Mouse (Mus musculus): Measurements from ENCODE around the gene Tmem135. TPM values are rescaled to one million over a fixed set of nuclear protein-coding genes. Genes with fewer than 3 reads are reported as not detected.

Tmem135 gene
- polyA plus RNA-seq, 1 experiment: 47.6 TPM

DNA sequence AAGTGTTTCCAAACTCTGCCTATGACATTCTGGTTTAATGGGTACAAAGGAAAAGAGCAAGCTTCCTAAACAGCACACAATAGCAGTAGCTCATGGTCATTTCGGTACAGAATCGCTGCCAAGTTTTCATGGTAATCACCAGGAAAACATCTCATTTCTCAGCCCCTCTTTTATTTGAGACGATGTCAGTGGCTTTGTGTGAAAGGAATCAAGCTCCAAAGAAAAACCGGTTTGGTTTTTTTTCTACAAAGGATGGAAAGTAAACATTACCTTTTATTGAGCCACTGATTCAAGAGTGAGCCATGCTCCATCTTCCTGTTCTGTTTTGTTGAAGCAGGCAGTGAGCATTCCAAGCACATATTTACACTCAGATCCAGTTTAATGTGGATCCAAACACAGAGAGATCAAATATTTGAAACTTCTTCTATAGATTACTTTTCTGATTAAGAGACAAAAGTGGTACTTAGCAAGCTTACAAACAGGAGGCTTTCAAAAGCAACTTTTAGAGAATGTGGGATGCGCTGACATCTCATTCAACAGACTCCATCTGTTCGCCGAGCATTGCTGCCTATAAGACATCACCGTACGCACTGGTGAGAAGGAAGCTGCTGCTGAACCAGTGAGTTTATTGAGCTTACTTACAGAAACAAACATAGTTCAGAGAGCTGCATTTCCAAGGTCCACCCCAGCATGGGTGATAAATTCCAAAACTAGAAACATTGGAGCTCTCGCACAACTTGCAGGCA lies 38.7 kb downstream of the Tmem135 start:
- no peaks in the 10 kb centered on the region for H3K36me3 ChIP-seq (ENCODE audit: control insufficient read depth, insufficient read depth, low read length)
- no peak overlapping the region for H3K27ac ChIP-seq (ENCODE audit: control insufficient read depth, insufficient read depth, low read length)
- H3K4me1 ChIP-seq (replicated peaks; ENCODE audit: control insufficient read depth, insufficient read depth, low read length): no peaks in the 10 kb centered on the region
- no peak overlapping the region for H3K4me3 ChIP-seq (ENCODE audit: control insufficient read depth, insufficient read depth, low read length)
- no peaks in the 10 kb centered on the region for H3K27me3 ChIP-seq (ENCODE audit: control insufficient read depth, insufficient read depth, low read length)
- 94% methylated on average over 10 of the region's 10 CpGs for WGBS
- no peak for TF ChIP-seq POLR2A (IDR thresholded peaks at IDR 0.05; ENCODE audit: control insufficient read depth, extremely low read depth, insufficient read depth, low read length, poor library complexity)
- TF ChIP-seq CTCF (IDR thresholded peaks at IDR 0.05; ENCODE audit: borderline replicate concordance, control insufficient read depth, extremely low read depth, insufficient read depth, low read length, poor library complexity): no peak
- DNase-seq: no peak

DNA sequence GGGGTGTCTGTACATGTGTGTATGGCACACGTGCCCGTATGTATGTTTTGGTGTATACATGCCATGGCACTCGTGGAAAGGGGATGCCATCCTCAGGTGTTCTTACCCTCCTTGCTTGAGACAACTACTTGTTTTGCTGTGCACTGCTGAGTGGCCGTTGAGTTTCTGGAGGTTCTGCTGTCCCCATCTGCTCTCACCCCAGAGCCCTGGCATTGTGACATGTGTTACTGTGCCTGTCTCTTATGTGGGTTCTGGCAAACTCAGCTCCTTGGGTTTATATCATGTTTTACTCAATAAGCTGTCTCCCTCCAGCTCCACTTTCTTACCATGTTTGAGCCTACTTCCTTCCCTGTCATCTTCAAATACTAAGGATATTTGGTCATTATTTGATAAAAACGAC lies 40.0 kb downstream of the Tmem135 start:
- Histone ChIP-seq H3K27ac (ENCODE audit: control insufficient read depth, insufficient read depth, low read length) (no peak overlapping the region), H3K4me3 (ENCODE audit: control insufficient read depth, insufficient read depth, low read length) (no peak overlapping the region), H3K36me3 (ENCODE audit: control insufficient read depth, insufficient read depth, low read length) (no peaks in the 10 kb centered on the region), H3K27me3 (ENCODE audit: control insufficient read depth, insufficient read depth, low read length) (no peaks in the 10 kb centered on the region), H3K4me1 (replicated peaks; ENCODE audit: control insufficient read depth, insufficient read depth, low read length) (no peaks in the 10 kb centered on the region)
- no peak for TF ChIP-seq POLR2A (IDR thresholded peaks at IDR 0.05; ENCODE audit: control insufficient read depth, extremely low read depth, insufficient read depth, low read length, poor library complexity)
- no peak for TF ChIP-seq CTCF (IDR thresholded peaks at IDR 0.05; ENCODE audit: borderline replicate concordance, control insufficient read depth, extremely low read depth, insufficient read depth, low read length, poor library complexity)
- DNase-seq: no peak
- 94% methylated on average over 5 of the region's 5 CpGs for WGBS

DNA sequence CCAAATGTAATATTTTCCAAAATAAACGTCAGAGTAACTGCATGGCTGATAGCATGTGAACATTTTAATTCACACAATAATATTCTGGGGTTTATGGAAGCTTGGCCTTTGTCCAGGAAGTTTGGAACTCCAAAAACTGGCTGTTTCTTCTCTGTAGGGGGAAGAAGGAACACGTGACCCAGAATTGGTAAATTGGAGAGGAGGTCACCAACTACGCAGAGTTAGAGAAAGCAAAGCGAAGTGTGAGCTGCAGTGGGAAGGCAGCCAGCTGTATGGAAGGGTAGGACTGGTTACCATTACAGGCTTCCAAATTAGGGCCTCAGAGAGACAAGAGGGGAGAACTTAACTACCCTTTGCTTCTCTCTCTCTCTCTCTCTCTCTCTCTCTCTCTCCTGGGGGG lies 47.7 kb downstream of the Tmem135 start:
- TF ChIP-seq CTCF (IDR thresholded peaks at IDR 0.05; ENCODE audit: borderline replicate concordance, control insufficient read depth, extremely low read depth, insufficient read depth, low read length, poor library complexity) (no peak), POLR2A (IDR thresholded peaks at IDR 0.05; ENCODE audit: control insufficient read depth, extremely low read depth, insufficient read depth, low read length, poor library complexity) (no peak)
- Histone ChIP-seq H3K27me3 (ENCODE audit: control insufficient read depth, insufficient read depth, low read length) (no peaks in the 10 kb centered on the region), H3K36me3 (ENCODE audit: control insufficient read depth, insufficient read depth, low read length) (no peaks in the 10 kb centered on the region), H3K27ac (ENCODE audit: control insufficient read depth, insufficient read depth, low read length) (no peak overlapping the region), H3K4me3 (ENCODE audit: control insufficient read depth, insufficient read depth, low read length) (no peak overlapping the region), H3K4me1 (replicated peaks; ENCODE audit: control insufficient read depth, insufficient read depth, low read length) (no peaks in the 10 kb centered on the region)
- DNase-seq: no peak
- 83% methylated on average over 4 of the region's 4 CpGs for WGBS

DNA sequence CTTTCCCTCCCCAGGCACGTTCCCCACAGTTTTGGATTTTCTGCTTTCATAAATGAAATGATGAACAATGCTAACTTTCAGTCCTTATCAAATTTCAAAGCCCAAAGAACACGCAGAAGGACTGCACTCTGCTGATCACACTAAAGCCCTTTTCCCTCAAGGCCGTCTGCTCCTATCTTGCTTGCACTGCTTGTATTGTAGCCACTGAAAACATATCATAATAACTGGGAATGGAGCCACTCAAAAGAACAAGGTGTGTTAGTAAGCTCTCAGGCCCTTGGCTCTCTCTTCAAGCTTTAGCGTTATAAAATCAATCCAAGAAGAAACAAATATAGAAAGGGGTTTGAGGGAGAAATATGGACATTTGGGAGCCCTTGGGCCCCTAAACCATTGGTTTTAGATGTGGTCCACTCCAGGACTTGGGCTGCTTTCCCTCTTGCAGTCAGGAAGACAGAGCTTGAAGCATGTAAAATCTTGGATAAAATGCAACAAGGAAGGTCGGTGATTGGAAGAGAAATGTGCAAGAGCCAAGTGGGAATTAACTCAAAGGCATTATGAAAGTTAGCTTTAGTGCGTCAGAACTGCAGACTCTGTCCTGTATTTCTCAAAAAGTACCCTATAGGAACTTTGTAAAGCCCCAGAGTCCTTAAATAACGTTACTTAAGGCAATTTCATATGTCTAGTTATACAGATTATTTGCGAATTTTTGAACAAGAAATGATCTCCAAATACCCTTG lies 48.3 kb downstream of the Tmem135 start:
- Histone ChIP-seq H3K4me1 (replicated peaks; ENCODE audit: control insufficient read depth, insufficient read depth, low read length) (no peaks in the 10 kb centered on the region), H3K36me3 (ENCODE audit: control insufficient read depth, insufficient read depth, low read length) (no peaks in the 10 kb centered on the region), H3K4me3 (ENCODE audit: control insufficient read depth, insufficient read depth, low read length) (no peak overlapping the region), H3K27me3 (ENCODE audit: control insufficient read depth, insufficient read depth, low read length) (no peaks in the 10 kb centered on the region), H3K27ac (ENCODE audit: control insufficient read depth, insufficient read depth, low read length) (no peak overlapping the region)
- no peak for DNase-seq
- WGBS: 90% methylated on average over 8 of the region's 8 CpGs
- TF ChIP-seq POLR2A (IDR thresholded peaks at IDR 0.05; ENCODE audit: control insufficient read depth, extremely low read depth, insufficient read depth, low read length, poor library complexity): no peak
- no peak for TF ChIP-seq CTCF (IDR thresholded peaks at IDR 0.05; ENCODE audit: borderline replicate concordance, control insufficient read depth, extremely low read depth, insufficient read depth, low read length, poor library complexity)

DNA sequence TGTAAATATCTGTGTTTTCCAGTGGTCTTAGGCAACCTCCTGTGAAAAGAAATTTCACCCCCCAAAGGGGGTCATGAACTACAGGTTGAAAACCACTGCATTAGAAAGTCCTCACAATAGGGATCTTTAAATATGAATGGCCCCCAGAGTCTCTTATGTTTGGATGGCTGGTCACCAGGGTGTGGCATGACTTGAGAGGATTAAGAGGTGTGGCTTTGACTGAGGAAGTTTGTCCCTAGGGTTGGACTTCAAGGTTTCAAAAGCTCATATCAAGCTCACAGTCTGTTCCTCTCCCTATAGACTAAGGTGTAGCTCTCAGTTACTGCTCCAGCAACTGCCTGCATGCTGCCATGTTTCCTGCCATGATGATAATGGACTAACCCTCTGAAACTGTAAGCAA lies 62.0 kb downstream of the Tmem135 start:
- TF ChIP-seq POLR2A (IDR thresholded peaks at IDR 0.05; ENCODE audit: control insufficient read depth, extremely low read depth, insufficient read depth, low read length, poor library complexity) (no peak), CTCF (IDR thresholded peaks at IDR 0.05; ENCODE audit: borderline replicate concordance, control insufficient read depth, extremely low read depth, insufficient read depth, low read length, poor library complexity) (no peak)
- Histone ChIP-seq H3K36me3 (ENCODE audit: control insufficient read depth, insufficient read depth, low read length) (no peaks in the 10 kb centered on the region), H3K4me1 (replicated peaks; ENCODE audit: control insufficient read depth, insufficient read depth, low read length) (peaks cover 5% of the 10 kb centered on the region), H3K27ac (ENCODE audit: control insufficient read depth, insufficient read depth, low read length) (no peak overlapping the region), H3K4me3 (ENCODE audit: control insufficient read depth, insufficient read depth, low read length) (no peak overlapping the region), H3K27me3 (ENCODE audit: control insufficient read depth, insufficient read depth, low read length) (no peaks in the 10 kb centered on the region)
- DNase-seq: no peak

DNA sequence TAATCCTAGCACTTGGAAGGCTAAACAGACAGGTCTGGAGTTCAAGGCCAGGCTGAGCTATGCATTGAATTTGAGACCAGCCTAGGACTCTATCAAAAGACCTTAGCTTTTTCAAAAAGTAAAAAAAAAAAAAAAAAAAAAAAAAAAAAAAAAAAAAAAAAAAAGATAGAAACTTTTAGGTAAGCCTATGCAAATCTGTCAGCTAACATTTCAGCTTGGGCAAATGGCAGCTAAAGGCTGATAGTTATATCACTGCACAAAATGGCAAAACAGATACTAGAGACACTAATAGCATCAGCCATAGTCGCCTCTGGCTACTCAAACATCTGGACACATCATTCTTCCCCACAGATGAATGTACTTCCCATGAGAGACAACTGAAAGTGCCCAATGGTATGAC lies 64.2 kb downstream of the Tmem135 start:
- peaks cover 5% of the 10 kb centered on the region for H3K4me1 ChIP-seq (replicated peaks; ENCODE audit: control insufficient read depth, insufficient read depth, low read length)
- DNase-seq: no peak
- H3K36me3 ChIP-seq (ENCODE audit: control insufficient read depth, insufficient read depth, low read length): no peaks in the 10 kb centered on the region
- WGBS: 98% methylated on average over 1 of the region's 1 CpGs
- no peak overlapping the region for H3K4me3 ChIP-seq (ENCODE audit: control insufficient read depth, insufficient read depth, low read length)
- H3K27ac ChIP-seq (ENCODE audit: control insufficient read depth, insufficient read depth, low read length): no peak overlapping the region
- no peaks in the 10 kb centered on the region for H3K27me3 ChIP-seq (ENCODE audit: control insufficient read depth, insufficient read depth, low read length)
- TF ChIP-seq CTCF (IDR thresholded peaks at IDR 0.05; ENCODE audit: borderline replicate concordance, control insufficient read depth, extremely low read depth, insufficient read depth, low read length, poor library complexity) (no peak), POLR2A (IDR thresholded peaks at IDR 0.05; ENCODE audit: control insufficient read depth, extremely low read depth, insufficient read depth, low read length, poor library complexity) (no peak)
